9 mouse cellular contexts compared by ENCODE assay signal in the genomic region with DNA sequence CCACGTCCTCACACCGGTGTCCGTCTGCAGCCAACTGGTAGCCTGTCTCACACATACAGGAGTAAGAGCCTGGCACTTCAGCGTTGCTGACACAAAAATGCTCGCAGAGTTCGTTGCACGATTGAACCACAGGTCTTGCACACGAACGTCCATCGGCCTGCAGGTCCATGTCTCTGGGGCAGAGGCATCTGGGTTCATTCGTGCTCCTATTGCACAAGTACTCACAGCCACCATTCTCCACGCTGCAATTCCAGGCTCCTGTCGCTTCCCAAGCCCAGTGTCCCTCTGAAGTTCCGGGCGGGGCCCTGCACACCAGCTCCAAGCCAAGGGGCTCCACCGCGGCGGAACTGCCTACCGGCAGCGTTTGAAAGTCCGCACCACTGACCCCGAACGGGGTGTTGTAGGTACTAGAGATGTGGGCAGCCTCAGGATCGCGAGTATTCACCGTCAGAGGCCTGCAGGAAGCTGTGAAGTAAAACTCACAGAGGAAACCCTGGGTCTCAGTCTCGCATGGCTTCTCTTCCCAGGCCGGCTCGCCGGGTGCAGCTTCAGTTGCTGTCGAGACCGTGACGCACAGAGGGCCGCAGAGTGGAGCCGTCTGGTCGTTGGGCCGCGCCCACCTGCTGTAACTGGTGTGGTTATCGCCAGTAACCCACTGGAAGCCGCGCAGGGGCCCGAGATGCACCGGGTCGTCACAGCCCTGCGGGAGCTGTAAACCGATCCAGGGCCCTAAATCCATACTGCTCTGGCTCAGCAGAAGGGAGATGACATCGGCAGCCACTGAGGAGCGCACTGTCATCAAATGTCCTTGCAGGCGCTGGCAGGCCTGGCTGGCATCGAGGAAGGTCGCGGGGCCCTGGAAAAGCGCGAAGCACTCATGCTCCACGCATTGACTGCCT. TPM values are rescaled to one million over a fixed set of nuclear protein-coding genes. Genes with fewer than 3 reads are reported as not detected.
DNase-seq lines count a peak whose midpoint lies in the region; ATAC-seq and TF ChIP-seq lines count a peak whose summit lies in the region.
"Had no signal": no experiment of that assay in that cellular context is flagged by ENCODE, and none has a peak within 500 bp of the region (broad histone marks: within the 10 kb centered on the region; RNA-seq: fewer than 3 reads in every experiment).

No protein-coding gene starts in this region.

- no peaks in the 10 kb centered on the region for H3K36me3 ChIP-seq in limb, embryonic 15.5 days
- no peaks in the 10 kb centered on the region for H3K36me3 ChIP-seq in midbrain, embryonic 15.5 days (replicated peaks)

- H3K9me3 ChIP-seq in limb, embryonic 15.5 days = no peaks in the 10 kb centered on the region
- H3K9me3 ChIP-seq in midbrain, embryonic 15.5 days = no peaks in the 10 kb centered on the region

- TF ChIP-seq CTCF in embryonic fibroblast, embryonic 13.5 days (IDR thresholded peaks at IDR 0.05; ENCODE audit: borderline replicate concordance, insufficient read depth, low read length) = no peak

- peak; percentile 58 to 64 for DNase-seq in lung, adult 18-20 months
- DNase-seq in lung, postnatal 25 days (ENCODE audit: low spot score) = no peak
- DNase-seq in heart, postnatal 4 days = peak; percentile 54
- DNase-seq in thymus, postnatal 4 days = peak; percentile 59
- DNase-seq in cerebellum, adult 18-20 months = no peak

- H3K27ac ChIP-seq in embryonic fibroblast, embryonic 13.5 days (ENCODE audit: insufficient read depth, low read length) = peak overlapping the region; percentile 7
- H3K27ac ChIP-seq in limb, embryonic 15.5 days = peak overlapping the region; percentile 61
- H3K27ac ChIP-seq in midbrain, embryonic 15.5 days = no peak overlapping the region

- peaks cover 38% of the 10 kb centered on the region for H3K27me3 ChIP-seq in limb, embryonic 15.5 days
- peaks cover 43% of the 10 kb centered on the region for H3K27me3 ChIP-seq in midbrain, embryonic 15.5 days (replicated peaks)
- H3K27me3 ChIP-seq: Patski had no signal

- peak overlapping the region; percentile 31 for H3K4me3 ChIP-seq in embryonic fibroblast, embryonic 13.5 days (ENCODE audit: insufficient read depth, low read length)
- H3K4me3 ChIP-seq in limb, embryonic 15.5 days = peak overlapping the region; percentile 46
- H3K4me3 ChIP-seq in midbrain, embryonic 15.5 days = peak overlapping the region; percentile 38

- 5% methylated on average over 55 of the region's 55 CpGs for WGBS in limb, embryonic 15.5 days
- 3% methylated on average over 55 of the region's 55 CpGs for WGBS in midbrain, embryonic 15.5 days

- peak; percentile 22; the same call in 1 of the 2 replicates for ATAC-seq in limb, embryonic 15.5 days (ENCODE audit: insufficient number of reproducible peaks, low FRiP score, low TSS enrichment, low read depth)
- peak; percentile 62 for ATAC-seq in midbrain, embryonic 15.5 days (replicated peaks)
- ATAC-seq: Patski had no signal

- peak overlapping the region; percentile 87 for H3K4me2 ChIP-seq in limb, embryonic 15.5 days
- peak overlapping the region; percentile 56 for H3K4me2 ChIP-seq in midbrain, embryonic 15.5 days

- H3K4me1 ChIP-seq in embryonic fibroblast, embryonic 13.5 days (ENCODE audit: control insufficient read depth, insufficient read depth, low read length) = peaks cover 9% of the 10 kb centered on the region; the same call in 1 of the 2 replicates
- peaks cover 29% of the 10 kb centered on the region for H3K4me1 ChIP-seq in limb, embryonic 15.5 days
- H3K4me1 ChIP-seq in midbrain, embryonic 15.5 days = peaks cover 28% of the 10 kb centered on the region

- TF ChIP-seq POLR2A in embryonic fibroblast, embryonic 13.5 days (IDR thresholded peaks at IDR 0.05; ENCODE audit: low read depth, low read length) = no peak; the same call in 1 of the 2 replicates

- peak overlapping the region; percentile 35 for H3K9ac ChIP-seq in limb, embryonic 15.5 days
- H3K9ac ChIP-seq in midbrain, embryonic 15.5 days = peak overlapping the region; percentile 17

RNA-seq across cellular contexts. Expression of gene Thbd, which starts 0.8 kb away (rescaled TPM):
- 66.5 and 77.2 TPM in 2 replicates for polyA plus RNA-seq in embryonic fibroblast, embryonic 13.5 days (2011; ENCODE audit: insufficient read length, low read depth, missing spikeins)
- total RNA-seq in heart, postnatal 4 days (2021) = 10 to 100 TPM; 37.2 to 41.4 TPM
- 28.5 and 29.1 TPM in 2 replicates for polyA plus RNA-seq in limb, embryonic 15.5 days (2015; fragmentation: Nextera tagmentation; extraction: Ambion mirVana)
- 13.0 and 14.6 TPM in 2 replicates for polyA plus RNA-seq in midbrain, embryonic 15.5 days (2015; fragmentation: Nextera tagmentation; extraction: Ambion mirVana)
- polyA plus RNA-seq: Patski had no signal

RNA-seq across cellular contexts. Expression of gene Sstr4, which starts 12.1 kb away (rescaled TPM):
- polyA plus RNA-seq in embryonic fibroblast, embryonic 13.5 days (2011; ENCODE audit: insufficient read length, low read depth, missing spikeins) = 0.84 and 0.92 TPM in 2 replicates
- total RNA-seq in heart, postnatal 4 days (2021) = under 1 TPM; 0.79 to 0.81 TPM
- 3.1 and 3.9 TPM in 2 replicates for polyA plus RNA-seq in limb, embryonic 15.5 days (2015; fragmentation: Nextera tagmentation; extraction: Ambion mirVana)
- polyA plus RNA-seq in midbrain, embryonic 15.5 days (2015; fragmentation: Nextera tagmentation; extraction: Ambion mirVana) = 3.4 and 3.9 TPM in 2 replicates
- polyA plus RNA-seq: Patski had no signal

RNA-seq across cellular contexts. Expression of gene Cd93, which starts 36.1 kb away (rescaled TPM):
- 0.50 and 1.1 TPM in 2 replicates for polyA plus RNA-seq in embryonic fibroblast, embryonic 13.5 days (2011; ENCODE audit: insufficient read length, low read depth, missing spikeins)
- total RNA-seq in heart, postnatal 4 days (2021) = 100 to 1,000 TPM; 160 to 168 TPM
- polyA plus RNA-seq in limb, embryonic 15.5 days (2015; fragmentation: Nextera tagmentation; extraction: Ambion mirVana) = 12.1 and 12.7 TPM in 2 replicates
- 8.1 and 8.7 TPM in 2 replicates for polyA plus RNA-seq in midbrain, embryonic 15.5 days (2015; fragmentation: Nextera tagmentation; extraction: Ambion mirVana)

Comparison
In these comparisons a context has a peak if more than half of its experiments do, and no peak if none do; other contexts are left out.
1. DNase-seq: peak in lung, adult 18-20 months (2 of 2), heart, postnatal 4 days (single experiment) and thymus, postnatal 4 days (single experiment); none in lung, postnatal 25 days (single experiment) and cerebellum, adult 18-20 months (0 of 2).
2. Peak in every context shown above with its lines, with median percentiles within 50 percentile points of each other: H3K4me3 ChIP-seq.